18 mouse cellular contexts compared by ENCODE assay signal in genomic region chr6:21664638-21665037, GRCm38 (mm10).
"Had no signal": no experiment of that assay in that cellular context is flagged by ENCODE, and none has a peak within 500 bp of the region (broad histone marks: within the 10 kb centered on the region; RNA-seq: fewer than 3 reads in every experiment).

No protein-coding gene starts in this region.

- H3K27me3 ChIP-seq: liver, embryonic 13.5 days; liver, embryonic 15.5 days; lung, embryonic 15.5 days; megakaryocyte, embryonic 14.5 days; stomach, embryonic 15.5 days had no signal

- H3K27ac ChIP-seq: liver, embryonic 13.5 days; liver, embryonic 15.5 days; lung, embryonic 15.5 days; macrophage; stomach, embryonic 15.5 days; stomach, postnatal 0 days had no signal

- H3K4me3 ChIP-seq: liver, embryonic 13.5 days; liver, embryonic 15.5 days; lung, embryonic 15.5 days; megakaryocyte, embryonic 14.5 days; stomach, embryonic 15.5 days had no signal

- H3K36me3 ChIP-seq: liver, embryonic 13.5 days; liver, embryonic 15.5 days; lung, embryonic 15.5 days; stomach, embryonic 15.5 days had no signal

- H3K4me1 ChIP-seq: liver, embryonic 13.5 days; liver, embryonic 15.5 days; lung, embryonic 15.5 days; megakaryocyte, embryonic 14.5 days; stomach, embryonic 15.5 days had no signal

- DNase-seq: liver; liver, embryonic 13.5 days; liver, postnatal 0 days; lung, adult 2 months; lung, postnatal 14 days; lung, postnatal 36 days; right cerebral cortex, postnatal 14 days; thymus, adult 2 months; thymus, postnatal 25 days; thymus, postnatal 4 days had no signal

- ATAC-seq: liver, postnatal 0 days; lung, postnatal 0 days had no signal

- H3K9me3 ChIP-seq: liver, embryonic 13.5 days; liver, embryonic 15.5 days; lung, embryonic 15.5 days; megakaryocyte, embryonic 14.5 days; stomach, embryonic 15.5 days had no signal

- H3K4me2 ChIP-seq: liver, embryonic 11.5 days; liver, embryonic 13.5 days; liver, embryonic 15.5 days; lung, embryonic 15.5 days; stomach, embryonic 15.5 days had no signal

- H3K9ac ChIP-seq: liver, embryonic 13.5 days; liver, embryonic 15.5 days; liver, postnatal 0 days; lung, embryonic 15.5 days; stomach, embryonic 15.5 days had no signal
